Mouse (Mus musculus) B cell, adult (primary cell): Measurements from ENCODE around the gene Creb3l2. TPM values are rescaled to one million over a fixed set of nuclear protein-coding genes. Genes with fewer than 3 reads are reported as not detected.

Experiments used
- total RNA-seq: library from RNA; stranded (reverse); gene quantifications from 4 replicates; pipeline ENCODE4 v1.2.4, GENCODE M21; 2023; ENCODE audit not compliant: inconsistent age

Creb3l2 gene
- 7.1 to 10.2 TPM (median 8.0 TPM) in 4 replicates for total RNA-seq

GRCm38 (mm10) chr6:37442041-37442667, at the start of gene Creb3l2:
Creb3l2 (minus strand) TSS chr6:37442146.

GRCm38 (mm10) chr6:37299562-37300390, 142.2 kb downstream of the Creb3l2 start, which contains the start of gene Dgki:
Dgki (minus strand) TSS chr6:37300184.

Other genes starting within 250 kb of the Creb3l2 start
- gene Dgki, start 142.0 kb downstream of the Creb3l2 start, total RNA-seq = 0.83 to 1.1 TPM (median 0.98 TPM) in 4 replicates
- not detected in 4 replicates for gene Akr1d1, start 88.0 kb upstream of the Creb3l2 start, total RNA-seq